Mouse (Mus musculus) lung, adult 2 months (tissue): ENCODE measurements around the gene Col1a2.

Experiments used
- CTCF ChIP-seq: fragments of 200-500 bp; IDR thresholded peaks from 2 replicates; pipeline ENCODE4 v1.5.1; 2011; ENCODE audit warnings: mild to moderate bottlenecking, low read length, control low read depth; ENCODE audit not compliant: insufficient read depth
- POLR2A ChIP-seq: fragments of 200-500 bp; IDR thresholded peaks from 2 replicates; pipeline ENCODE4 v1.6.1; 2011; ENCODE audit warnings: low read depth, mild to moderate bottlenecking, control low read depth, low read length, borderline replicate concordance; ENCODE audit errors: extremely low read depth

DNA sequence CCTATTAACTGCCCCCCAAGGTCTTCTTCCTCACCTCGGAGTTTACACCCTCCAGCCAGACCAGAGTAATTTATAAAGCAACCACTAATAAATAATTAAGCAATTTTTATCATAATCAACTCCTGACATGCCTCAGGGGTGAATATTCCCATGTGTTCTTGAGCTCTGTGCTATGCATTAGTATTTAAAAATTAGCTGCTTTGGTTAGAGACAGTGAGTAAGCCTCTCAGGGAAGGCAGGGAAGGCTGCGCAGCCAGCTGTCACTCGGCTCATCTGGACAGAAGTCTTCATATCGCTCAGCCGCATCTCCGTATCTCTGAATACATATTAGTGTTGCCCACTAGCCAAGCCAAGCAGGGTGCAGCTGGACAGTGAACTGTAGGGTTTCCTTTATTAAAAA lies 50.8 kb downstream of the Col1a2 start:
- TF ChIP-seq CTCF (no peak), POLR2A (no peak)
